Mouse (Mus musculus) fibroblast of lung, adult 2 months (primary cell): ENCODE measurements around the gene Baiap2l1.

Experiments used
- DNase-seq: peaks from one replicate; pipeline ENCODE4 v3.0.0-alpha.2; 2011; ENCODE audit warnings: low read depth

Baiap2l1 gene

DNA sequence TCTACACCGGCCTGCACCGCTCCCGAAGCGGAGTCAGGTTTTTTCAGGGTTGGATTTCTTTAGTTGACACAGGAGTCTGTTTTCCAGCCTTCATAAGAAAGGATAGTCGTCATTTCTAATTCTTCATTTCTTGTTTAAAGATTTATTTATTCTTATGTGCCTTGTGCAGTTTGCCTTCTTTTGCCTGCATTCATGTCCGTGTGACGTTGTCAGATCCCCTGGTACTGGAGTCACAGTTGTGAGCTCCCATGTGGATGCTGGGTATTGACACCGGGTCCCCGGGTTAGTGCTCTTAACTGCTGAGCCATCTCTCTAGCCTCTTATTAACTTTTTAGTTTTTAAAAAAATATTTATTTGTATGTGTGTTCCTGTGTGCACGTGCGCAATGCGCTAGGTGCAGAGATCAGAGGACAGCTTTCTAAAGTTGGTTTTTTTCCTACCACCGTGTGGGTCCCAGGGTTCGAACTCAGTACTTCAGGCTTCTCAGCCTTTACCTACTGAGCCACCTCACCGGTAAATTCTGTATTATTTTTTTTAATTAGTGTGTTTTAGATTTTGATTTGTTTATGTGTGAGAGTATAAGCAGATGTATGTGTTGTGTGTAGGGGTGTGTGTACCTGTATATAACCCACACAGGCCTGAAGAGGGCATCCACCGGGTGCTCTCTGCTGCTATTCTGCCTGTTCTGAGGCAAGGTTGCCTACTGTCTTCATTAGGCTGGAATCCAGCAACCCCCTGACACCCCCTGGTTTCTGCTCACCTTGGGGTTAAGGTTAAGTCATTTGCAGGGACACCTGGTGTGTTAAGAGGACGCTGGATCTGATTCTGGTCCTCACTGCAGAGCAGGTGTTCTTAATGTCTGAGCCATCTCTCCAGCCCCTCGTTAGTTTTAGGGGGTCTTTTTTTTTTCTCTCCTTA is 133.8 kb downstream of the Baiap2l1 start:
- DNase-seq, result no peak

DNA sequence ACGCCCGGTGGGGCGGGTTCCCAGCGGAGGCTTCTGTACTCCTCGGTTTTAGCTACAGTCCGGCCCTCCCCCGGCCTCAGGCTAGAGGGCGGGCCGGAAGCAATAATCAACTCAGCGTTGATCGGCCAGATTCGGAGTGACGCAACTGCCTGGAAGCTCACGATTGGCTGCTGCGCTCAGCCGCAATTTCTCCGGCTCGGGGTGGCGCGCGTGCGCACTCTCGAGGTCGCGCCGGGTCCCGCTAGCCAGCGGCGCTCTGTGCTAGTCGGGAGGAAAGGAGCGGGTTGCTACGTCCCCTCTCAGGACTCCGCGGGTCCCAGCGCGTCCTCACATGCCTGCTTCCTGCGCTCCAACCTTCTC is 134.4 kb downstream of the Baiap2l1 start, which contains the start of gene Tecpr1:
TSS of gene Tecpr1 (minus strand) at position 113 of the 360 bp plus-strand sequence.
- peak; percentile 80 for DNase-seq

- DNase-seq, result no peak
Measured at GRCm38 (mm10) chr5:144222811-144223502, 135.0 kb downstream of the Baiap2l1 start.

- DNase-seq, result no peak
Measured at GRCm38 (mm10) chr5:144221305-144221704, 136.6 kb downstream of the Baiap2l1 start.

DNA sequence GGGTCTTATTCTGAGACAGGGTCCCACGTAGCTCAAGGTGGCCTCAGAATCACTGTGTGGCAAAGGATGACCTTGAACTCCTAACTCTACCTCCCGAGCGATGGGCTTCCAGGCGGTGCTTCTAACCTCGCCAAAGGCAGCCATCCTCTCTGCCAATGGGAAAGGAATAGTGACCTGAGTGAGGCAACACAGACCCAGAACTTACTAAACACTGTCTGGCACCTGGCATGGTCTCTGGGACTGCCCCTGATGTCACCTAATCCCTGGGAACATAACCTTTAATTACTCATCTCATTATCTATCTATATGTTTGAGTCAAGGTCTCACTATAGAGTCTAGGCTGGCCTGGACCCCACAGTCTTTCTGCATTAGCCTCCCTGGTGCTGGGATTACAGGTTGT is 138.0 kb downstream of the Baiap2l1 start:
- DNase-seq, result no peak

- DNase-seq, result no peak
Measured at GRCm38 (mm10) chr5:144219306-144219705, 138.6 kb downstream of the Baiap2l1 start.

DNA sequence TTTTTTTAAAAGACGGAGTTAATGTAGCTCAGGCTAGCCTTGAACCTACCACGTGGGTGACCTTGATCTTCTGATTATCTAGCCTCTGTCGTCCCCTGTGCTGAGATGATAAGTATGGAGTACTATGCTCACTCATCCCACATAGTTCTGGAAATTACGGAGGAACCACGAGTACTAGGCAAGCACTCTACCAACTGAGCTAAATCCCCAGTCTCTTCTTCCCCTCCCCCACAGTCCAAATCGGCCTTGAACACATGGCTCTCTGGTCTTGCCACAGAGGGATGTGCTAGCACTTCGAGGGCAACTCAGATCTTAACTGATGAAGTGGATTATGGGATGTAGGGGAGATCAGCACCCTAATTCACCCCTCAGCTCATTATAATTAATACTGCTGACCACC is 139.9 kb downstream of the Baiap2l1 start:
- no peak for DNase-seq

- no peak for DNase-seq
Measured at GRCm38 (mm10) chr5:144215992-144216391, 141.9 kb downstream of the Baiap2l1 start.
